Mouse (Mus musculus) embryo, embryonic 10.5 days (tissue): ENCODE results near the gene Ing4.

Experiments
- DNase-seq: peaks from one replicate; pipeline ENCODE4 v3.0.0-alpha.2; 2015; ENCODE audit warnings: low spot score

Gene Ing4

DNA sequence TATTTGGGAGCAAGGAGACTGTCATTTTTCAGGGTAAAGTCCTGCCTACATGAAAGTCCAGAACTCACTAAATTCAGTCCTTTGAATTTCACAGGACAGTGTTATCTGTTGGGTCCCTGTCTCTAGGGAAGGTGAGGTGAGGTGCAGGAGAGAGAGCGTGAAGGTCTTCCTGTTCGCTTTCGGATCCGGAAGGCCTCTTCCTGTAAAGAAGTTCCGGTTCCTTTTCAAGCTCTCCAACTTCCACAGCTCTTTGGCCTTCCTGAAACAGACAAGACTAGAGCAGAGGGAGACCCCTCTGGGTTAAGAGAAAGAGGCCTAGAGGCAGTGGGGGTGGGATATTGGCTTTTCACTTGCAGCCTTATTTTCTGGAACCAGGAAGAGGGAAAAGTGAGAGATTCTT is 52.8 kb downstream of the Ing4 start:
- DNase-seq = no peak

DNA sequence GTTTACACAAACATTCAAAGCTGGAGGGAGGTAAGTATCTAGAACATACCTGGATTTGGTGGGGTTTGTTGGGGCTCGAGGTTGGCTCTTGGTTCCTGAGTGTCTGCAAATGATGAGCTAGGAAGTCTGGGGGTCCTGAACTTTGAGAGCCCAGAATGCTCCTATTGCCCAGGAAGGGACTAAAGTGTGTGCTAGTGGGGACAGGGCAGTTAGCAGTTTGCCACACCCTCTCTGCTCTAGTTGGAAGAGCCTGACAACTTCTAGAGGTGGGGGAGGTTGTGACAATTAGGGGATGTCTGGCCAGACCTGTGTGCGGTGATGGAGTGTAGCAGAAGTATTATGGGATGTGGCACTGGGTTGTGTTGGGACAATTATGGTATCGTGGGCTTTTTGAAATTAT is 55.3 kb downstream of the Ing4 start:
- no peak for DNase-seq

DNA sequence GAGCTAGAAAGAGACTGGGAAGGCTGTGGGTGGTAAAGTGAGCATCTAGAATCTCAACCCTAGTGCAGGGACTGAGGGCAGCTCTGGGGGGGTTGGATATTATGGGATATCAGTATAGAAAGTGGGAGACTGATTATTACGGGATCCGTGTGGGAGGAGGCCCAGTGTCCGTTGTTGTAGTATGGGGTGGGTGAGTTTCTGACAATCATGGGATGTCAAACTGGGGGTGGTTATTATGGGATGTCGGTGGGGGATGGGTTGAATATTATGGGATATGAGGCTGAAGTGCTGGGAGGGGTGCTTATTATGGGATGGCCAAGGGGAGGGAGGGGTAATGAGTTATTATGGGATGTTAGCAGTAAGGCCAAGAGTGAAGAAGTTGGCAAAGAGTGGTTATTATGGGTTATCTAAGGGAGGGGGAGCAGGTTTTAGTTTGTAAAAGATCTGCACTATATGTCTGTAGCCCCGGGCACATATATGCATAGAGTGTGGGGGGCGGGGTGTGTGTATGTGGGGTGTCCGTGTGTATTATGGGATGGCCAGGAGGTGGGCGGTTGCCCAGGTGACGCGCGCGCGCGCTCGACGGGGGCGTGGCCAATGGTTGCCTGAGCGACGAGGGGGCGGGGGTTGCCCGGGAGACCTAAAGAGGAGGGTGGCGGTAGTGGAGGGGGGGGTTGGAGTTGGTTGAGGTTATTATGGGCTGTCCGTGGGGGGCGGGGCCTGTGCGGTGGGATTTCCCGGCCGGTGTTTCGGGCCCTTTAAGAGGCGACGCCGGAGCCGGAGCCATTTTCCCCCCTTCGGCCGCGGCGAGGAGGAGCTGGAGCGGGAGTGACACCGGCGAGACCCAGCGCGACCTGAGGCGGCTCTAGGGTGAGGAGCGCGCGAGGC is 56.1 kb downstream of the Ing4 start, which contains the start of gene Chd4:
TSS of gene Chd4 (plus strand) at position 591 of the 888 bp plus-strand sequence.
- peak; percentile 93 for DNase-seq

DNA sequence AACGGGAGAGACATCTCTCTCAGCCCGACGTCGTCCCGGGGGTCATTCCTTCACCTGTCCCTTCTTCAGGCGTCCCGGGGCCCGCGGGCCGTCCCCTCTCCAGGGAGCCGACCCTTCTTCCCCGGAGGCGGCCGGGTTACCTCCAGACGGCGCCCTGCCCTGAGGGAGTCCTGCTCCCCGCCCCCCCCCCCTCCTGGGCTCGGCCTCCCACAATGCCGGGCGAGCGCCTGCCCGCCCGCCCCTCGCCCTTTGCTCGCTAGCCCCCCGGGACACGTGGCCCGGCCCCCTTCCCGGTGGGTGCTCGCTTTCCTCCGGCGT is 56.7 kb downstream of the Ing4 start:
- DNase-seq = no peak

DNA sequence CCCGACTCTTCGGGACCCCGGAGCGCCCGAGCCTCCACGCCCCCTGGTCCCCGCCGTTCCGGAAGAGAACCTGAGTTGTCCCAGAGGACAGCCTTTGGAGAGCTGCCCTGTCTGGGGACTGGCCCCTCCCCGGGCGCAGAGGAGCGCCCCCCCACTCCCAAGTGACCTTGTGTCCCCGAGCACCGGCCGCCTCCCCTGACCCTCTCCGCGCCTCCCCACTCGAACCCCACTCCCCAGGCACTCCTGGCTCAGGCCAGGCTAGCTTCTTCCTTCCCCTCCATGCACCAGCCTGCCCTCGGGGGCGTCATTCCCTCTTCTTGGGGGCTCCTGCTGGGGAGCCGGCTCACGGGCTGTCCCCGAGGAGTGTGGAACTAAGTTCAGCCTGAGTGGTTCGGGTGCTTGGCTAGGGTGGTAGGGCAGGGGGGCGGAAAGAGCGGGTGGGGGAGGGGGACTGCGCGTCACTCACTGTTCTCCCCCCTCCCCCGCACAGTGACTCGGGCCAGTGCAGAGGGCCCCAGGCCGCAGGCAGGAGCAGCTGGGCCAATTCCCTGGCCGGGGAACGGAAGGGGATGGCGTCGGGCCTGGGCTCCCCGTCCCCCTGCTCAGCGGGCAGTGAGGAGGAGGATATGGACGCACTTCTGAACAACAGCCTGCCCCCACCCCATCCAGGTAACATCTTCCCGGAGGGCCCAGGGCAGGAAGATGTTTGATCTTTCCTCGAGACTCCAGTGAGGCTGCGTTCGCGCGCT is 57.2 kb downstream of the Ing4 start:
- peak; percentile 75 for DNase-seq

DNA sequence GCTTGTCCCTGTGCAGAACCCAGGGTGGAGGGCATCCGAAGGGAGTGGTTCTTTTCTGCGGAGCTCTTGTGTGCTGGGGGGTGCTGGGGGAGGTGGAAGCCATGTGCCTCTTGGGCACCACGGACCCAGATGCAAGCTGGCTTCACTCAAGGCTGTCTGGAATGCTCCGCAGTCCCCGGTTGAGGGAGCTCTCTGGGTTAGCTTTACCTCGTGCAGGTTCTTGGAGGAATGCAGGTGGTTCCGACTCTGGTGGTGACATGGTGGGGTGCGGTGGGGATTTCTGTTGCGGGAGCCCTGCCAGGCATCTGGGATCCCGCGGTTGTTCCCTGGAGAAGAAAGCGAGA is 57.8 kb downstream of the Ing4 start:
- DNase-seq = no peak

DNA sequence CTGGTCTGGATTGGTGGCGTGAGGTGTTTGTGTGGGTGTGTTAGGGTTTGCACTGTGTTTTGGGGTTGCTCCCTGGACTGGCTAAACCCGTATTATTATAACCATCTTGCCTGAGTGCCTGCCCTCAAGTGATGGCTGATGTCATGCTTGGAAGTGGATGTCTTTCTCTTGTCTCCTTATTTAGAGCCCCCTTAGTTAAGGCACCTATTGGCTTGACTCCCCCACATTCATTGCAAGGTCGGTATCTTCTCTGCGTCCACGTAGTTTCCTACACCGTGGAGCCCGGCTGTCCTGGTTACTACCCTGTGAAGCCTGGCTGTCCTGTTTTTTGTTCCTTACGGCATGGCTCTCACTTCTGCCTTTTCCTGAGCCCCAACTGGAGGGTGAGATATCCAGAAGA is 58.4 kb downstream of the Ing4 start:
- no peak for DNase-seq

DNA sequence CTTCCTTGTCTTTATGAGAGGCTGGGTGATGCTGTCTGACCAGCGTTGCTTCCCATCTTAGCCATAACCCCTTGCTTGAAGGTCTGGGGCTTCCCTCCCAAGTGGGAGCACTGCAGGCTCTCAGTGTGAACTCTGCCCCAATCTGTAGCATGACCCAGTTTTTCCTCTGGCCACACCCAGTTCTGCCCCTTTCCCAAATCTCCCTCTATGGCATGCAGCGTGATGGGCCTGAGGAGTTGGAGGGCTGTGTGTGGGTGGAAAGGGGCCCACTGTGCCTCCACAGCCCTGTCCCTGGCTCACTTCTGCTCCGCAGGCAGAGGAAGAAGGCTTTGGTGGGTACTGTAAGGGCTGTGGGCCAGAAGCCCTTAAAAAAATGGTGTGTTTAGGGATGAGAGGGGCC is 59.0 kb downstream of the Ing4 start:
- DNase-seq = no peak
